Mouse (Mus musculus): ENCODE measurements at regions not wholly inside any gene's neighbourhood (a gene's known extent, or its start where the extent isn't known, plus 50 kb on each side); places are given as distances from the start of the nearest gene placed in this dataset.
A peak's percentile ranks its signal among the peaks of the same experiment; 100 is the strongest.
"Not testable (repeated sequence)": the region's sequence is repeated elsewhere in the genome, so short reads cannot be mapped to it uniquely, and the experiment has no call there.

DNA sequence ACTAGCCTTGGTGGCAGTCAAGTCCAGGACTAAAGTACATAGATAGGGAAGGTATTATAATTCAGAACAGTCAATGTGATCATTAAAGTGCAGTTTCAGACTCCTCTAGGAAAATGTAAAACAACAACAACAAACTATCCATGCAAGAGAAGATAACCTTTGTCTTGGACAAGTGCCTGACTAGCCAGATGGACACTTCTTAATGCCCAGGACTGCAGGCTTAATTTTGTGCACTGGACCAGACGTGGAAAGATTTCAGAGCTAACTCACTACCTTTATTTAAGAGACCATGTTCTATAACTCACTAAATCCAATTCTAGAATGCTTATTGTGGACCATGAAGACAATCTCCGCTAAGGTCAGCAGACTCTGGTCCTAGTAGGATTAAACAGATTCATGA, 215.6 kb upstream of the Stxbp5 start:
- DNase-seq = no peak

DNA sequence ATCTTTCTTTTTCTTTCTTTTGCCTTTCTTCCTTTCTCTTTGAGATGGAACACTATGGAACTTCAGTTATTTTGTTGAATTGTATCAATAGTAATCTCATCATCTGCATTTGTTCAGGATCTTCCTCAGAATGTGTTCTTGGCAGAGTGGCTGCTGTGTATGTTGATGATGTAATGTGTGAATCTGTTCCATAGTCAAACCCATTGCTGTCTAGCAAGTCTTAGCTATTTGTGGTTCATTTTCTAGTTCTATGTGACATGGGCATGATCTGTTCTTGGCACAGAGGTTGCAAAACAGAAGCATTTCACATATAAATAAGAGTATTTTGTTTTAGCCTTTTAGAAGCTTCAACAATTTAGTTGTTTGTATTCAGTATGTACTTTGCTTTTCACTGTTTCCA, 212.4 kb upstream of the Stxbp5 start:
- DNase-seq = no peak

GRCm38 (mm10) chr10:10111055-10111454, 210.2 kb upstream of the Stxbp5 start:
- no peak for DNase-seq

DNA sequence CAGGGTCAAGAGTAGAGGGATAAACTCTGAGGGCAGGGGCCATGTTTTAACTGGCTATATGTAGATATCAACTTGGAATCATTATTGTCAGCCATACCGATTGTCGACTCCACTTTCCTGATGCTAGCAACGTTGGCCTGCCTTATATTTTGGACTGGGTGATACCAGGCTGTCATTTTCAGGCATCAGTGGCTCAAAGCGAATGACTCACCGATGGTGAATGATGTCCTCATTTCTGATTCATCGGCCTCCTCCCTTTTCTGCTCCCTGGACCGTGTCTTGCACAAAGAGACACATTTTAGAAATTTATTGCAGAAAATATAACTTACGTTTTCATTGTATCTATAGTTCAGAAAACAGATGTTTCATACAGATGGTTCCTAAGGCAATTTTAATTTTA, 209.0 kb upstream of the Stxbp5 start:
- DNase-seq = no peak

- peak in 1 of 2 experiments; percentile 10 for DNase-seq
Observed at GRCm38 (mm10) chr10:10107123-10107525, 206.2 kb upstream of the Stxbp5 start.

DNA sequence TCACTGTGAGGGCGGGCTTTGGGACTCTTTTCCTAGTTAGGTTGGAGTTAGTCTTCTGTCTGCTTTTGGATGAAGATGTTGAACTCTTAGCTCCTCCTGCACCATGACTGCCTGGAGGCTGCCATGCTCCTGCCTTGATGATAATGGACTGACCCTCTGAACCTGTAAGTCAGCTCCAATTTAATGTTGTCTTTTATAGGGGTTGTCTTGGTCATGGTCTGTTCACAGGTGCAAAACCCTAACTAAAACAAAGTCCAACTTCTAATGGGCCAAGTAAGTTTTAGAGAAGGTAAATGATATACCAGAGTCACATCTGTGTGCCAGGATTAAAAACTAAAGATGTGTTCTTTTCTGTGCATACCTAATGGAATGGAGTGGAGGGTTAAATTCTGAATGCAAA, 205.8 kb upstream of the Stxbp5 start:
- peak in 1 of 2 experiments; percentile 1 for DNase-seq

- DNase-seq = no peak
Observed at GRCm38 (mm10) chr10:10101641-10102040, 200.8 kb upstream of the Stxbp5 start.

DNA sequence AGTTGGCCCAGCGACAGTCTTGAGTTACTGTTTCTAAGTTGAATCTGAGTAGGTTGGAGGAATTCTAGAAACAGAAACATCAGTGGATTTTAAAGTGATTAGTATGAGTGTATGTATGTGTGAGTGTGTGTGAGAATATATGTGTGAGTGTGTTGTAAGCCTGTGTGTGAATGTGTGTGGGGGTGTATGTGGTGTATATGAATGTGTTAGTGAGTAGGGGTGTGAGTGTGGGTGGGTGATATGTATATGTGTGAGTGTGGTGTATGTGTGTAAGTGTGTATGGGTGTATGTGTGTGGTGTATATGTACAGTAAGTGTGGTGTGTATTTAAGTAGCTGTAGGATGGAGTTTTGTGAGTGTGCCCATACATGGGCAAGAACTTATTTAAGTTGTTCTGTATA, 197.6 kb upstream of the Stxbp5 start:
- no peak for DNase-seq

GRCm38 (mm10) chr10:10094113-10094512, 193.2 kb upstream of the Stxbp5 start:
- no peak for DNase-seq

- DNase-seq = no peak
Observed at GRCm38 (mm10) chr10:10093713-10094112, 192.8 kb upstream of the Stxbp5 start.

DNA sequence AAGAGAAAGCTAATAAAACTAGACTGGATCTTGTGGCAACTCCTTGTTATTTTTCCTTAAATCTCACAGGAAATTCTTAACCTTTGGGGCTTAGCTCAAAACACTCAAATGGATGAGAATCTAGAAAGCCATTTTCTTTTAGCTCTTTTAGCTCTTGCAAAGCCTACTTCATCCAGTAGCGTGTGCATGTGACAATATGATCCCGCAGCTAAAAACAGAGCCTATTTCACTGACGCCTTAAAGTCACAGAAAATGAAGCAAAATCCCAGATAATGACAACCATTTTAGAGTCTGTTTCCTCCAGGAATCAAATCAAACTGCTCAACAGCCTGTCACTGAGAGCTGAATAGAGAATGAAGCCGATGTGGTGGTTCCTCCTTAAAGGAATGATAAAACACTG, 185.1 kb upstream of the Stxbp5 start:
- no peak for DNase-seq

GRCm38 (mm10) chr10:10070146-10070545, 169.3 kb upstream of the Stxbp5 start:
- DNase-seq = no peak

GRCm38 (mm10) chr10:10069704-10070103, 168.8 kb upstream of the Stxbp5 start:
- DNase-seq = not testable (repeated sequence)

GRCm38 (mm10) chr10:10046753-10047152, 145.9 kb upstream of the Stxbp5 start:
- DNase-seq = no peak

DNA sequence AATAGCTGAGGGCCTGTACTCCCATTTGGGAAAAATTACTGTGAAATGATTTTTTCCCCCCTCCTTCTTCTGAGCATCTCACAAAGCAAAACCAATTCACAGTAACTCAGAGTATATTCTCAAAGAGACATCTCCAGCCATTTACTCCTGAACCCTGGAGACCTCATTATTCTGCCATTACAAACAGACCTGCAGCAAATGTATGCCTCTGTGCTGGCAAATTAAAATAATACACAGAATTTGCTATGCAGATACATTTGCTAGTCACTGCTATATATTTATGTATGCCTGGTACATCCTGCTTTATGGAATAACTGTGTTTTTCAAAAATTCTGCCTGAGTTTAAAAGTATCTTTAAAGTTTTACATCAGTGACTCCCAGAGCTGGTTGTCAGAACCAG, 145.4 kb upstream of the Stxbp5 start:
- DNase-seq = no peak

DNA sequence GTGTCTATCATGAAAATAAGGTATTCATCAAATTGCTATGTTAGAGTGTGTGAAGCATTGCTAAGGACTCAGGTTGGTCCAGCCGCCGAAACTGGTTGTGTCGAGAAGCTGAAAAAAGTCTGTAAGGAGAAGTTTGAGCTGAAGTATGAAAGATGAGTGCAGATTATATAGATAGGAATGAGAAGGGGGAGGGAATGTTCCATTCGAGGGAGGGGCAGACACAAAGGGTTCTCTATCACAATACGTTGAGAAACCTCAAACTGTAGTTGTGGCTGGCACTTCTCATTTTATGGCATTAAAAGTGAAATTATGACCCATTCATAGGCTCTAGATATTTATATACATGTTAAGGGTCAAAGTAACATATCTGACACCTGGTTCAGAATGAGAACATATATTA, 108.4 kb upstream of the Stxbp5 start:
- DNase-seq = no peak

DNA sequence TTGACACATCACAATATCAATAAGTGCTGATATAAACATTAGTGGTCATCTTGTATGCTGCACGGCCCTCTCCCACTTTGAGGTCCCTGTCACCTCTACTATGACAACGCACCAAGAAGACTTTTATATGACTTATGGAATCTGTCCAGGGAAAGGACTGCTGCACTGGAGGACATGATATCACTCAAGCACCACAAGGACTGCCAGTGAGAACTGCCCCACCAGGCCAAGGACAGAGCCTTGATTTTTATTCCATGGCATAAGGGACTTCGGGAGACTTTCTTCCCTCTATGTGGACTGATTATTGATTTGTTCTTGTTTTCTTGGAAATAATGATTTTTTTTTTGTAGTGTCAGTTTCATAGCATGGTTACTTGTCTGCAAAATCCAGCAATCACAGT, 97.7 kb upstream of the Stxbp5 start:
- DNase-seq = no peak

GRCm38 (mm10) chr10:9996211-9996610, 95.3 kb upstream of the Stxbp5 start:
- DNase-seq = no peak

- no peak for DNase-seq
Observed at GRCm38 (mm10) chr10:9992798-9993197, 91.9 kb upstream of the Stxbp5 start.

DNA sequence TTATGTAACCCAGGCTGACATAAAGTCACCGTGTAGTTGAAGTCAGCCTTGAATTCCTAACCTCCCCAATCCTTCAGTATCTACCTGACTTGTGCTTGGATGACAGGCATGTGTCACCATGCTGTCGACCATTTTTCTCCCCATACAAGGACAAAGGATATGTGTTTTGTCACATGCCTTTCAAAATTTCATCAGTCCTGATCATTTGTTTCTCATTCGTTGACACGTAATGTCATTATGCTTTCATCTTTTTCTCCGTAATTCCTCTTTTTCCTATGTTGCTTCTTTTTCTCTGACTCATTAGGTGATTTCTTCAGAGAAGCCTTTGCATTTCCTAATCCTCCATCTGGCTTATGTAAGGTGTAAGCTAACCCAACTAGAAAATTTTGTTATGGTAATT, 84.5 kb upstream of the Stxbp5 start:
- no peak for DNase-seq

DNA sequence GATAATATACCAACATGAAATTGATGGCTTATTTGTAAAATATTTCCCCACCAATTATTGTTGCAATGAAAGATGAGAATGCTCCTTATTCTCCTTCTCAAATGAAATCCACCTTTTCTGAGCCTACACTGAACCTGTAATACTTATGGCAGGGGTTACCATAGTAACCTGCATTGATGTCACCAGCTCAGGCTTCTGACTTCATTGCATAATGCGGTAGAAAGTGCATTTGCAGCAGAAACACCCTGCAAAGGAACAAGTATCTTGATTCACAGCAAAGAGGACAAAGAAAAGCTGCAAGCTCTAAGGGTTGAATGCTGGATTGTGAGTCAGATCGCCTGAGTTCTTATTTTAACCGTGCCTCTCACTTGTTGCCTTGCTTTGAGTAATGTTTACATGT, 75.5 kb upstream of the Stxbp5 start:
- no peak for DNase-seq

Data from kidney, postnatal 36 days (tissue).